Mouse (Mus musculus) hindbrain, embryonic 14.5 days (tissue): ENCODE data around the gene Fchsd2. TPM values are rescaled to one million over a fixed set of nuclear protein-coding genes. Genes with fewer than 3 reads are reported as not detected.

Source experiments
- ATAC-seq: fragments of 200-750 bp; cut with Nextera tagmentation; 2 replicates; pipeline ENCODE4 v1.8.0; 2017; ENCODE audit warnings: moderate number of reproducible peaks, mild to moderate bottlenecking, moderate TSS enrichment, moderate library complexity; ENCODE audit not compliant: low FRiP score
- DNase-seq: peaks from one replicate; pipeline ENCODE4 v3.0.0-alpha.2; 2015; ENCODE audit warnings: low spot score
- H3K27ac ChIP-seq: fragments of 300-500 bp; sonication (generic); 2 replicates; pipeline ENCODE4 v1.5.1; 2014; ENCODE audit warnings: mild to moderate bottlenecking, moderate library complexity
- H3K27me3 ChIP-seq: fragments of 300-500 bp; sonication (generic); 2 replicates; pipeline ENCODE4 v1.6.1; 2014; ENCODE audit warnings: mild to moderate bottlenecking, low read length, mixed read lengths; ENCODE audit not compliant: control insufficient read depth, insufficient read depth
- H3K36me3 ChIP-seq: fragments of 300-500 bp; sonication (generic); replicated peaks from 2 replicates; pipeline ENCODE4 v1.6.1; 2014; ENCODE audit not compliant: control insufficient read depth, insufficient read depth
- H3K4me1 ChIP-seq: fragments of 300-500 bp; sonication (generic); replicated peaks from 2 replicates; pipeline ENCODE4 v1.6.1; 2014; ENCODE audit warnings: antibody characterized with exemption, low read length, mixed read lengths; ENCODE audit not compliant: control insufficient read depth, insufficient read depth
- H3K4me2 ChIP-seq: fragments of 300-500 bp; sonication (generic); replicated peaks from 2 replicates; pipeline ENCODE4 v1.6.1; 2014; ENCODE audit warnings: mild to moderate bottlenecking, moderate library complexity
- H3K4me3 ChIP-seq: fragments of 300-500 bp; sonication (generic); replicated peaks from 2 replicates; pipeline ENCODE4 v1.5.1; 2014; ENCODE audit warnings: mild to moderate bottlenecking, low read length
- H3K9ac ChIP-seq: fragments of 300-500 bp; sonication (generic); 2 replicates; pipeline ENCODE4 v1.6.1; 2014
- H3K9me3 ChIP-seq: fragments of 300-500 bp; sonication (generic); 2 replicates; pipeline ENCODE4 v1.6.1; 2016; ENCODE audit warnings: low read length; ENCODE audit not compliant: control insufficient read depth
- WGBS: fragments of 180-500 bp; shearing (Covaris S2); extraction: QIAGEN DNeasy Blood & Tissue Kit; methylation state at CpG from one replicate; pipeline ENCODE4 v1.1.7; 2014; 5-methylcytosine and 5-hydroxymethylcytosine counted together
- polyA plus RNA-seq: library from polyadenylated mRNA; unstranded; fragments of >200 nt; fragmentation: Nextera tagmentation; extraction: Ambion mirVana; gene quantifications from 2 replicates; pipeline ENCODE4 v1.2.1, GENCODE M21; 2014

Fchsd2 gene
- polyA plus RNA-seq, 1 experiment from 2014 or later: 51.5 TPM

GRCm38 (mm10) chr7:101272466-101273160 lies 179.9 kb downstream of the Fchsd2 start:
- Histone ChIP-seq H3K27ac (no peak overlapping the region), H3K36me3 (peaks cover 55% of the 10 kb centered on the region), H3K4me3 (no peak overlapping the region), H3K9ac (no peak overlapping the region), H3K4me2 (no peak overlapping the region), H3K4me1 (no peaks in the 10 kb centered on the region), H3K9me3 (no peaks in the 10 kb centered on the region), H3K27me3 (no peaks in the 10 kb centered on the region)
- no peak for DNase-seq
- 87% methylated on average over 8 of the region's 8 CpGs for WGBS
- no peak for ATAC-seq

- WGBS: 83% methylated on average over 3 of the region's 3 CpGs
- Histone ChIP-seq H3K9me3 (no peaks in the 10 kb centered on the region), H3K9ac (no peak overlapping the region), H3K27me3 (no peaks in the 10 kb centered on the region), H3K27ac (no peak overlapping the region), H3K4me2 (no peak overlapping the region), H3K4me1 (no peaks in the 10 kb centered on the region), H3K4me3 (no peak overlapping the region), H3K36me3 (peaks cover 79% of the 10 kb centered on the region)
- no peak for DNase-seq
- ATAC-seq: no peak
These were observed 190.1 kb downstream of the Fchsd2 start for GRCm38 (mm10) chr7:101282721-101283120.

- no peak for ATAC-seq
- 93% methylated on average over 1 of the region's 1 CpGs for WGBS
- Histone ChIP-seq H3K36me3 (peaks cover 64% of the 10 kb centered on the region), H3K4me1 (no peaks in the 10 kb centered on the region), H3K4me3 (no peak overlapping the region), H3K27me3 (no peaks in the 10 kb centered on the region), H3K9ac (no peak overlapping the region), H3K9me3 (no peaks in the 10 kb centered on the region), H3K4me2 (no peak overlapping the region), H3K27ac (no peak overlapping the region)
- DNase-seq: no peak
These were observed 191.8 kb downstream of the Fchsd2 start for GRCm38 (mm10) chr7:101284504-101284903.

GRCm38 (mm10) chr7:101286891-101287290 lies 194.2 kb downstream of the Fchsd2 start:
- Histone ChIP-seq H3K4me3 (no peak overlapping the region), H3K9ac (no peak overlapping the region), H3K4me2 (no peak overlapping the region), H3K4me1 (no peaks in the 10 kb centered on the region), H3K27ac (no peak overlapping the region), H3K27me3 (no peaks in the 10 kb centered on the region), H3K36me3 (peaks cover 60% of the 10 kb centered on the region), H3K9me3 (no peaks in the 10 kb centered on the region)
- ATAC-seq (no peak), DNase-seq (no peak)
- 86% methylated on average over 4 of the region's 4 CpGs for WGBS

DNA sequence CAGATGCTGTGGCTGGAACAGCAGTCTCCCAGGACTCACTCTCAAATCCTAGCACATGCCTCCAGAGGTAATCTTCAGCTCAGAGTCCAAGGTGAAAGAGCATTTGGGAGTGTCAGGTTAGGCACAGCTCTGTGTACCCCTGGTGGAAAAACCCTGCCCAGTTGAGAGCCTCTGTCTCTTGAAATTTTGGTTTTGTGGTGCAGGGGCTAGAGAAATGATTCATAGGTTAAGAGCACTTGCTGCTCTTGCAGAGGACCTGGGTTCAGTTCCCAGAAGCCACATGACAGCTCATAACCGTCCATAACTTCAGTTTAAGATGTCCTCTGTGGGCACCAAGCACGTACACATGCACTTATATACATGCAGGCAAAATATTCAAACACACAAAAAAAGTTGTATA lies 195.2 kb downstream of the Fchsd2 start:
- Histone ChIP-seq H3K4me3 (no peak overlapping the region), H3K9me3 (no peaks in the 10 kb centered on the region), H3K27ac (no peak overlapping the region), H3K4me2 (no peak overlapping the region), H3K9ac (no peak overlapping the region), H3K27me3 (no peaks in the 10 kb centered on the region), H3K4me1 (no peaks in the 10 kb centered on the region), H3K36me3 (peaks cover 51% of the 10 kb centered on the region)
- WGBS: 82% methylated on average over 2 of the region's 2 CpGs
- DNase-seq: no peak
- no peak for ATAC-seq

- H3K4me1 ChIP-seq: no peaks in the 10 kb centered on the region
- WGBS: 40% methylated on average over 4 of the region's 4 CpGs
- H3K27me3 ChIP-seq: no peaks in the 10 kb centered on the region
- H3K4me3 ChIP-seq: no peak overlapping the region
- no peaks in the 10 kb centered on the region for H3K9me3 ChIP-seq
- no peak overlapping the region for H3K4me2 ChIP-seq
- H3K27ac ChIP-seq: no peak overlapping the region
- ATAC-seq (no peak), DNase-seq (peak; percentile 66)
- peaks cover 45% of the 10 kb centered on the region for H3K36me3 ChIP-seq
- H3K9ac ChIP-seq: no peak overlapping the region
These were observed 195.8 kb downstream of the Fchsd2 start for GRCm38 (mm10) chr7:101288436-101288835.

DNA sequence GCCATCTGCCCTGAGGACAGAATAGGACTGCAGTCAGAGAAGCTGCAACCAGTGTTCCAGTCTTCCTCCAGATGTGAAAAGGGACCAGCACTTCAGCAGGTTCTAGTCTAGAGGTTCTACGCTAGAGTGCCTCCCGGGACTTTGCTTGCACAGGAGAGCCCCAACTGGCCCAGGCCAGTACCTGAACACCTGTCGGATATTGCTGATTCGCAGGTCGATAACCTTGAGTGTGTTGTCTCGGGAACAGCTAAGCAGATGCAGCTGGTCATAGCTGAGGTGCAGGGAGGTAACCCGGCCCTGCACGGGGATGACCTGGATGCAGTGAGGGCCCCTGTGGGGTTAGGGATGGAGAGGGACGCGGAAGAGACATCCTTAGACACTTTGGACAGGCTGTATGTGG lies 197.7 kb downstream of the Fchsd2 start:
- Histone ChIP-seq H3K4me2 (no peak overlapping the region), H3K9ac (no peak overlapping the region), H3K4me1 (no peaks in the 10 kb centered on the region), H3K27ac (no peak overlapping the region), H3K27me3 (no peaks in the 10 kb centered on the region), H3K36me3 (peaks cover 28% of the 10 kb centered on the region), H3K9me3 (no peaks in the 10 kb centered on the region), H3K4me3 (no peak overlapping the region)
- WGBS: 95% methylated on average over 10 of the region's 10 CpGs
- no peak for ATAC-seq
- no peak for DNase-seq

DNA sequence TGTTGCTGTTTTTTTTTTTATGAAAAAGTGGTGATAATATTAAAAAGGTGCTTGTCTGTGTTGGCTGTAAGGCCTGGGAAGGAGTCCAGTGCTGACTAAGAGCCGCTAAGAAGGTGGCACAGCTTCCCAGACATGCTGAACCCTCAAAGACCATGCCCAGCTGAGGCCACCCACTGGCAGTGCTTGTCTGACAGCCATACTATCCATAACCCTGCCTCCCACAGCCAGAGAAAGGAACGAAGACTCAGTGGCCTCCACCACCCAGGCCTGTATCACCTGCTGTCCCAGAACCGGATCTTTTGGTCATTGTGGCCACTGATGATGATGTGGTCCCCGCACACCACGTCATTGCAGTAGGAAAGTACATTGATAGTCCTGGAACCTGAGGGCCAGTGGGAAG lies 198.5 kb downstream of the Fchsd2 start:
- 92% methylated on average over 5 of the region's 5 CpGs for WGBS
- DNase-seq (no peak), ATAC-seq (no peak)
- H3K27ac ChIP-seq: no peak overlapping the region
- H3K4me3 ChIP-seq: no peak overlapping the region
- H3K27me3 ChIP-seq: no peaks in the 10 kb centered on the region
- no peaks in the 10 kb centered on the region for H3K9me3 ChIP-seq
- H3K4me2 ChIP-seq: no peak overlapping the region
- H3K4me1 ChIP-seq: peaks cover 4% of the 10 kb centered on the region; the same call in 1 of the 2 replicates
- peaks cover 20% of the 10 kb centered on the region for H3K36me3 ChIP-seq
- no peak overlapping the region for H3K9ac ChIP-seq

- no peak for ATAC-seq
- Histone ChIP-seq H3K36me3 (peaks cover 17% of the 10 kb centered on the region), H3K27ac (no peak overlapping the region), H3K9ac (no peak overlapping the region), H3K4me1 (peaks cover 6% of the 10 kb centered on the region; the same call in 1 of the 2 replicates), H3K4me3 (no peak overlapping the region), H3K9me3 (no peaks in the 10 kb centered on the region), H3K27me3 (no peaks in the 10 kb centered on the region), H3K4me2 (no peak overlapping the region)
- 93% methylated on average over 8 of the region's 8 CpGs for WGBS
- no peak for DNase-seq
These were observed 199.0 kb downstream of the Fchsd2 start for GRCm38 (mm10) chr7:101291641-101292040.

- H3K9ac ChIP-seq: no peak overlapping the region
- H3K4me3 ChIP-seq: no peak overlapping the region
- ATAC-seq (no peak), DNase-seq (no peak)
- peaks cover 10% of the 10 kb centered on the region; the same call in 1 of the 2 replicates for H3K4me1 ChIP-seq
- peaks cover 13% of the 10 kb centered on the region for H3K36me3 ChIP-seq
- H3K27ac ChIP-seq: no peak overlapping the region
- no peak overlapping the region for H3K4me2 ChIP-seq
- no peaks in the 10 kb centered on the region for H3K27me3 ChIP-seq
- WGBS: 64% methylated on average over 4 of the region's 4 CpGs
- no peaks in the 10 kb centered on the region for H3K9me3 ChIP-seq
These were observed 199.4 kb downstream of the Fchsd2 start for GRCm38 (mm10) chr7:101292086-101292485.
